Mouse (Mus musculus) inflammation-experienced regulatory T-cells, adult 6 months (primary cell): ENCODE data around the gene Stx8. TPM values are rescaled to one million over a fixed set of nuclear protein-coding genes. Genes with fewer than 3 reads are reported as not detected.
A peak's percentile ranks its signal among the peaks of the same experiment; 100 is the strongest.

ENCODE experiments used
- ATAC-seq: one replicate; pipeline ENCODE4 v1.8.0; 2017
- polyA plus RNA-seq, 3 experiments: library from polyadenylated mRNA; unstranded; fragments of 100-300 nt; shearing (Covaris generic); gene quantifications; one replicate each; pipeline ENCODE4 v1.2.1; 2017

Gene Stx8
- polyA plus RNA-seq, 3 experiments from 2014 or later: 59.6 to 76.8 (median 64.6) TPM

DNA sequence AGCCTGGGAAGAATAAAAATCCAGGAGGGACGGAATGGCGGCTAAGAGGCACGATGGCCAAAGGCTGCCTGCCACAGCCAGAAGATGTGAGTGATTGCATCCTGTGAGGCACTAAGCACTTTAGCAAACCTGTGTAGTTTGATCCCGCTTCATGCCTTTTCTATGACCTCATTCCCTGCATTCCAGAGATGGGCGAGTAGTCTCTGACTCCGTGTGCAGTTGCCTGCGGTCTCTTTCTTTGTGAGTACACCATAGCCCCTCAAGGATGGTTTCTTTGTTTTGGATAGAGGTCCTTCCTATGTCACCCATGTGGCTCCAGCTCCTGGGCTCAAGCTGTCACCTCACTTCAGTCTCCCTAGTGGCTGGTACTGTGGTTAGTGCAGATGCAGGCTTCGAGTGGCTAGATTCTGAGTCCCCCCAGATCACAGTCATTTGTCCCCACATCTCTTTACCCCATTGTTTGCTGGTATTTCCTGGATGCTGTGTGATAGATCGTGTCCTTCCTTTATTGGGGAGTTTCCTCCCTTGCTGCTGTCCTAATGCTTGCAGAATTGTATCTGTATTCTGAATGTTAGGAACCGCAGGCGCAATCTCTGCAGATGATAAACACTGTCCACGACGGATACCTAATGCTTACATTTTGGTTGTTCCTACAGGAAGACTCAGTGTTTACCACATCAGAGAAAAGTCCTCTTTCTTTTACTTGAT is 124.0 kb downstream of the Stx8 start:
- ATAC-seq: no peak

DNA sequence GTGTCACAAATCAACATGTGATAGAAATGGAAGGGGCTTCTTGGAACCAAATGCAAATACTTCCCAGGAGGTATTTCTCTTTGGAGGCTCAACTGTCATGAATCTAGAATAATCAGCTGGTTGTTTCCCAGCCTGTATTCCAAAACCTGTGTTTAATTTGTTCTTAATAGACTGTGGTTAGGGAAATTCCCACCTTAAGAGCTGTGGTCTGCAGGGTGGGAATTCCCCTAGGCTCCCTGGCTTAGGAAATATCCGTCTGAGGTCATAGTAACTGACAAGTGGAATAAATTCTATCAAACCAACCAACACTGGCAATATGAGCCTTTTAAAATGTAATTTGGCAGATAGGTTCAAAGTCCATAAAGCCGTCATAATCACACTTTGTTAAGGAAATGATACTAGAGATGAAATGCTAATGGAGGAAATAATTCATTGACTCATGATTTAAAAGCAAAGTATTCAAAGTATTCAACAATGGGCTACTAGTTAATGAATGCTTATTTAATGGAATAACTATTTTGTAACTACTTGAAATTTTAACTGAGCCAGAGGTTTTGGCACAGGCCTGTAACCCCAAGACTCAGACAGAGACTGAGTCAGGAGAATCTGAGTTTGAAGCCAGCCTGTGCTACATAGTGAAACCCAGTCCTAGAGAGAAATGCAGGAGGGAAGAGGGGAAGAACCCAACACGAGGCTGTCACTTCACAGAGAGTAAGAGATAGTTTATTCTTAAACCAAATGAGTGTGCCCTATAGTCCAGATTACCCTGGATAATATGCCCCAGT is 126.2 kb downstream of the Stx8 start:
- ATAC-seq: peak; percentile 77

DNA sequence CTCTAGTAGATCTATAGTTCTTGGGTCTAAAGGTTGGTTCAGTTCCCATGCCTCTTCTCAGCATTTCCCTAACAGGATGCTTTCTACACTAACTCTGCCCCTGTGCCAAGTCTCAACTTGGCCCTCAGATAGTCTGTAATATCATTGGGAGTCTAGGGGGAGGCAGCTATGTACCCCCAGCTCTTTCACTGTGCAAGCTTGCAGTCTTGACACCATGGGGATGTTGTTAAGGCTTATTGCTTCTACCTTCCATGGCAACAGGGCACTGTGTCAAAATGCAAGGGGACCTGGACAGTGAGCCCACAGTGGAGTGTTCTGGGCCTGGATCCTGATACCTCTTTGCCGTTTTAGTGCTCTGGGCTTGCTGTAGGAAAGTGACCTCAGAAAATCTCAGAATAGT is 135.6 kb downstream of the Stx8 start:
- no peak for ATAC-seq

DNA sequence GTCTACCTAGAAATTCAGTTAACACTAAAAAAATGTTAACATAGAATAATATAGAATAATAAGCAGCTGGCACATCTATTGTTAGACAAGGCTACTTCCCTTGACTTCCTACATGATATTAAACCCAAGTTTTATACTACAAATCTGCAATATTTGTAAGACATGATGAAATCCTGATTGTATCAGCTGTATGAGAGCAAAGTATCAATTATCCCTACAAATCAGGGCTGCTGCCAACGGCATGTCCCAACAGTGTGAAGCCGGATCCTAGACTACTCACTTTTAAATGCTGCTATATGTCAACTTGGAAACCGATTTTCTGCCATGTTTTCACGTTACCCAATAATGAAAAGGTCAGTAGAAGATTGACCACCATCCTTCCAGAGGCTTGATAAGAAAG is 137.5 kb downstream of the Stx8 start:
- no peak for ATAC-seq

DNA sequence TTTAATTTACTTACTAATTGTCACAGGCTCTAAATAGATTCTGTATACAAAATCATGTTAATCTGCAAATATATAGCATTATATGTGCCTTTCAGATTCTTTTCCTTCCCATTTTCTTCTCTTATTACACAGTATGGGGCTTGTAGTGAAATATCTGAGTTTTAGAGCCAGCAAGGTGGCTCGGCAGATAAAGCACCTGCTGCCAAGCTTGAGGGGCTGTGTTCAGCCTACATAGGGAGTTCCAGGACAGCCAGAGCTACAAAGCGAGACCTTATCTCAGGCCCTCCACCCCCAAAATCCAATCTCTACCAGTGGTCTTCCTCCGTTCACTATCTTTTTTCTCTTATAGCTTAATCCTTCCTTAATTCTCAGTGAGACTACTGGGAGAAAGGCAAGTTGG is 140.1 kb downstream of the Stx8 start:
- no peak for ATAC-seq

DNA sequence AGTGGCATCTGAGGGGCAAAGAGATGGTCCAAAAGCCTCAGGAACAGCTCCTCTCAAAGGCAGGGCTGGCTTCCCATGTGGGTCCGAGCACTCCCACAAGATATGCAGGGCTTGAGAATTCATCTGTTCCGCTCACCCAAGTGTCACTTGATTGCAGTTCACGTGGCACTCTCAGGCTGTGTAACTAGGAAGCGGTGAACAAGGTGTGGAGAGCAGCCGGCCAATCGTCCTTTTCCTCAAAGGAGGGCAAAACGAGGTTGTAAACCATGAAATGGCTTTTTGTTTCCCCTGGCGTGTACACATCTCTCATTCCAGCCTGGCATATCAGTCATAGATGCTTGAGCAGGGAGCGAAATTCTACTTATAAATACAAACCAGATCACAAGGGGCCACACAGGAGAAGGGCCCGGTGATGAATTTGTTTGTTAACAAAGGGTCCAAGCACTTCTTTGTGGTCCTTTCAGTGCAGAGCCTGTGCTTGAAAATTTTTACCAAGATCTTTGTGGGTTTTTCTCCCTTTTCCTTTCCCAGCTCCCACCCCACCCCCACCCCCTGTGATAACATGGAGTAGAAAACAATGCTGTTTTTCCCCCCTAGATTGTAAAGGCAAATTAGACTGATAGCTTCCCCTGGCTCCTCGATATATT is 147.6 kb downstream of the Stx8 start:
- no peak for ATAC-seq

DNA sequence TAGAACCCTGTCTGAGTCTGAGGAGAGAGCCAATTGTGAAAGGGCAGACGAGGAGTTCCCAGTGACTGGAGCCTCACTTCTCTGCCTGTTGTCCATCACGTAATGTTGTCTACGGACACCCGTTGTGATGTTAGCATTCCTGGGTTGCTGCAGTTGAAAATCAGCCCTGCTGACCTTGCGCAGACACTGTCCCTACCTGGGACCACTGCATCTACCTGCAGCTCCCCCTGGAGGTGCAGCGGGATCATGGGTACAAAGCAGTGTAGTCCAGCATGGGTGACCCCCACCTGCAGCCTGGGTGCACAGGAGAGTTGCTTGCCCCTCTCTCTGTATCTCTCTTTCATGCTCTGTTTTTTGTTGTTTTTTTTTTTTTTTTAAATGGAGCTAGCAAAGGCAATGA is 148.2 kb downstream of the Stx8 start:
- ATAC-seq: no peak

DNA sequence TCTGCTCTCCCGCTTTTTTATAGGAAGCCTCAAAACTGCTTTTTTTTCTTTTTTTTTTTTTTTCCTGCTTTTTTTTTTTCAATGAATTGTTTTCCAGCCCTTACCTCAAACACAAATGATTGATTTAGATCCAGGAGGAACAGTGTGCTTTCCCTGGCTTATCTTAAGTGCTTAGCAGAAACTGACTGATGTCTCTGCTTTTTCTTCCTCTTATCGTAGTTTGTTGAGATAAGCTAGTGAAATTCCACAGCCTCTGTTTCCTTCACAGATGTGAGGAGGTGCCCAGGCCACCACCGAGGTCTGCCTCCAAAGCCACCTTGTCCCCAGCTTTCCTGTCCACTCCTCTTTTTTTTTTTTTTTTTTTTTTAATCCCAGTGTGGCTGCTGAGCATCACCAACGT is 150.2 kb downstream of the Stx8 start:
- no peak for ATAC-seq

DNA sequence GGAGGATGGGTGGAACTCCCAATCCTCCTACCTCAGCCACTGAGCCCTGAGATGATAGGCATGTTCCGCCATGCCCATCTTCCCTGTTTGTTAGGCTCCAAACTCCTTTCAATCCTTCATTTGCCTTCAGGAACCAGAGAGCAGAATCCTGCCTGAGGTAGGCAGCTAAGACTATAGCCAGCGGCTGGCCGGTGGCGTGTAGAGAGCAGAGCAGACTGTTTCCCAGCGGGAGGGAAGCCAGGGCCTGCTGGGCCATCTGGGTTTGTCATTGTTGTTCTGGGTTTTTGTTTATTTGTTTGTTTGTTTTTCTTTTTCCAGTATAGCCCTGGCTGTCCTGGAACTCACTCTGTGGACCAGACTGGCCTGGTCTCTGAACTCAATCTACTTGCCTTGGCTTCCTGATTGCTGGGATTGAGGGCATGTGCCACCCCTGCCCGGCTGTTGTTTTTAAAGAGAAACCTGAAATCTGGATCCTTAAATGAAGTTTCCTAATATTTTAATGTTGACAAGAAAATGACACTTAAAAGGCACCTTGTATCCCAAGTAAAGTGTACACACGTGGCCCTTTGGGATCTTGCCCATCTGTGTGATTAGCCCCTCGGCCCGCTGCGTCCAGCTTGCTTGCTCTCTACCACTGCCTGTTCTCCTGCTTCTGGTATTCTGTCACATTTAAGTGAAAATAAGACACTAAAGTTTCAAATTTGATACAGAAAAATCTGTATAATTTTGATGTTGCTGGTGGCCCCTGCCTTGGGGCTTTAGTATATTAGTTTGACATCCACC is 152.1 kb downstream of the Stx8 start:
- ATAC-seq: no peak

DNA sequence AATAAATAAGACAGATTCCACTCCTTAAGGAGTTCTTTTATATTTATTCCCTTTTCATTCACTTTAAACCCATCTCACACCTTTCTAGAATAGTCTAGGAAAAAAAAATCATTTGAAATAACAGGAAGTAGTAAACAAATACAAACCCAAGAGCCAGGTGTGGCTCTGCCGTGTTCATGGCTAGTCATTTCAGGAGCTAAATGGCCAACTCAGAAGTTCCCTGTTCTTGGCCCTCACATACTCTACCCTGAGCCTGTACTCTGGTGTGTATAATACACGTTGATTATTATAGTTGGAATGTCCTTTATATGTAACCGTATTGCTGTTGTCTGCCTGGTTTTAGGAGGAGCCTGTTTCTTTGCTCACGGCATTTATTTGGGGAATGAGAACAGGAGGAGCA is 152.7 kb downstream of the Stx8 start:
- no peak for ATAC-seq

DNA sequence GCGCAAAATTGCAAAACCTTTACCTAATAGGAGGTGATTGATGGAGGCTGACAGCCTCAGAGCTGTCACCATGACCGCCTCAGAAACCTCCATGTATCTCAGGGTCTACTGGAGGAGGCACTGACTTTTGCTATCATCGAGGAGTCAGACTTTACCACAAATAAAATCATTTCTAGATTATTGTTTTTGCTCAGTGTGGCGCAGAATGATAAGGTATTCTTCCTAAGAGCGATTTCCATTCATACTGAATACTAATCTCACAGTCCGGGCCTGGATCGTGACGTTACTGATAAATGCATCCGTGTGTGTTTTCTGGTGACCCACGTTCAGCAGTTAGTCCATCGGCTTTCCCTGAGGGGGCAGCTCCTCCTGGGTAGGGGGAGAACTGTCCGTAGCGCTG is 153.1 kb downstream of the Stx8 start:
- ATAC-seq: no peak

DNA sequence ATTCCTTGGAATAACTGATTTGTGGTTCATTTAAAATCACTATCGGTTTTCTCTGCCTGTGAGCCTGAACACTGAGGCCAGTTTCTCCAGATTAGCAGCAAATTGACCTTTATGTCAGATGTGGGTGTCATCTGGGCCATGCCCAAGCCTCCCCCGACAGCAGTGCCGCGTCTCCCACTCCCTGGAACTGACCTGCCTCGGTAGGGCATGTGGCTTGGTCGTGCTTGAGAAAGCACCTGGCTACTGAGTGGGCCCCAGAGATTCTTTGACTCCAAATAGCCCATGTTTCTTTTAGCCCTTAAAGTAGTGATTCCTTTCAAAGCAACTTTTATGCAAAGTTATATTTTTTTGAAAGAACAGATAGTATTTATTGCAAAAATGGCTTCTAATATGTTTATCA is 155.3 kb downstream of the Stx8 start:
- no peak for ATAC-seq

DNA sequence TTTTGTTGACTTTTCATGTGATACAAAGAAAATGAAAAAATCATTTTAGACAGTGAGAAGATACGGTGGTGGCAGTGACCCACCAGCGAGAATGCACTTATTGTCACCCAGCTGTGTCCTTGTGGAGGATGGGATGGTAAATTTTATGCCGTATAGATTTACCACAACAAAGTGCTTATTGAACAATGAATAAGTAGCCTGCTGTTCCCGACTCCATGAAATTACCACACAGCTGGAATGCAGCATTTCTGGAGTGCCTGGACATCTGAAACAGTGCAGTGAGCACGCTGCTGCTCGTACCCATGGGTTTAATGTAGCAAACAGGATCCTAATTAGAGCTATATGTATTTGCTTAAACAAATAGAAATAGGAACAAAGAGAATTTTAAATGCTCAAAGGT is 155.7 kb downstream of the Stx8 start:
- ATAC-seq: no peak

DNA sequence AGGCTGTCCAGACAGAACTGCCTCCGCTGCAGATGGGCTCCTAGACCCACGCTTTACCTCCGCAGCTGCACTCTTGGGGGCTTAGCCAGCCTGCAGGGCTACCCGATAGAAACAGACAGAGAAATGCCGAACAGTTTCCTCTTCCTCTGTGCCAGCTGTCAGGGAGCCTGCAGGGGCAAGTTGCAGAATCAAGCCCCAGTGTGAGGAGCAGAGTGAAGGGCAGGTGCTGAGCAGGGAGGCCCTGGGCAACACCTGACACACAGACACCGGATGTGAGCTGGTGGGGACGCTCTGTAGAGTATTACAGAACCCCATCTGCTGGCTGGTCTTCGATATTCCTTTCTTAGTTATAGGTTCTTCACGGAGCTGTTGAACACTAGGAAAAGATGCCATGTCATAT is 160.1 kb downstream of the Stx8 start:
- ATAC-seq: no peak

DNA sequence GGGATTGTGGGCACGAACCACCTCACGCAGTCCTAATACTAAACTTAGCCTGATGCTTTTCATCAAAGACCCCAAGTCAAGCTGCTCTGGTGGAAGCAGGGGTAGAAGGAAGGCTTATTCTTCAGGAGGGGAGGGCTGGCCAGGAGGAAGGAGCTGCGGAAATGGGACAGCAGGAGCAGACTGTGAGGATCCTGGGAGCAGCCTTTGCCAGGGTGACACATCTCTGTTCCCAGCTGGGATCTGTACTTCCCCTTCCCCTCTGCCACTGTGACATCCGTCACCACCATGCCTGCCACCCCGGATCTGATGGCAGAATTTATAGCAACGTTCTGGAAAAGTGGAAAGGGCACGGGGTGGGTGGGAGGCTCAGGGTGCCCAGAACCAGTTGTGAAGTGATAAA is 168.5 kb downstream of the Stx8 start:
- no peak for ATAC-seq

DNA sequence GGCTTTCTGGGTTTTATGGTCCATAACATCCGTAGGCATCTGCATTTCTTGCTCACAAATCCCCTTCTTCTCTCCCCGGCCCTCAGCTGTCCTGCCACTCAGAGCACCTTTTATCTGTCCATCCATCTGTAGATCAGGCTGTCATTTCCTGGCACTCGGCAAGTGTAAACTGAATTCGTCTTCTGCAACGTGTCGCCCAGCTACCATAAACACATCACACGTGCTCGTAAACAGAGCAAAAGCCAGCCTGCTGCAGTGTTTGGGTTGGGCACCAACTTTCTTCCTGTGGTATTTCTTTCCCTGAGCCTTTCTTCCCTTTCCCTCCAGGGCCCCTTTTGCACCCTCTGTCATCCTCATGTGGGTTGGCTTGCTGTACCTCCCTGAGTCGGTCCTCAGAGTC is 169.4 kb downstream of the Stx8 start:
- no peak for ATAC-seq

DNA sequence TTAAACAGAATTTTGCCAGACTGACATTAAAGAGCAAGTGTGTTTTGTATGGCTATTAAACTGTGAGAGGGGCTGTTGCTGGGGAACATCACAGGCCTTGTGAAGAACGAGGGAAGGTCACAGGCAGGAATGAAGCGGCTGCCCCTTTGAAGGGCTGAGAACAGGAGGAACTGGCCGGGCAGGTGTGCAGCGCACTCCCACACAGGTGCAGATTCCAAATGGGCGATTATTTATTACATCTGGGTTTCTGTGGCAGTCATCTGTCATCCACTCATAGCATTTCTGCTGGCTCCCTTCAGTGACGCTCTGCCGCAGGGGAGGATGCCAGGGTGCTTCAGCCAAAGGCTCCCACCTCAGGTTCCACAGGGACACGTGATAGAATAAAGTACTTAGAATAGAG is 170.7 kb downstream of the Stx8 start:
- ATAC-seq: no peak

DNA sequence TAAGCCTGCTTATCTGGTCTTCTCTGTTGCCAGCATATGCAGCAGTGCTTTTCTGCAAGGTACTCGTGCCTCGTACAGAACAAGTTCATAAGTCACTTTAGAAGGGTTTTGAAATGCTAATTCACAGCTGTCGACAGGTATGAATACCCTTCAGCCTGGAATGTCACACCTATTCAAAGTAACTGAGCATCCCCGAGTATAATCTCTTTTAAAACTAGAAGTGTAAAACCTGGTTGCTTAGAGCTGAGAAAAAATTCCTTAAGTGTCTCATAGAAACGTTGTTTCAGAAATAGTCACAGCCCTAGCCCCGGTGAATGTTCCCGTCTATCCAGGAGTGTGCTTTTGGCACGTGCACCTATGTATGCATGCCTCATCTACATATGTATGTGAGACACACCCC is 176.3 kb downstream of the Stx8 start:
- ATAC-seq: no peak

DNA sequence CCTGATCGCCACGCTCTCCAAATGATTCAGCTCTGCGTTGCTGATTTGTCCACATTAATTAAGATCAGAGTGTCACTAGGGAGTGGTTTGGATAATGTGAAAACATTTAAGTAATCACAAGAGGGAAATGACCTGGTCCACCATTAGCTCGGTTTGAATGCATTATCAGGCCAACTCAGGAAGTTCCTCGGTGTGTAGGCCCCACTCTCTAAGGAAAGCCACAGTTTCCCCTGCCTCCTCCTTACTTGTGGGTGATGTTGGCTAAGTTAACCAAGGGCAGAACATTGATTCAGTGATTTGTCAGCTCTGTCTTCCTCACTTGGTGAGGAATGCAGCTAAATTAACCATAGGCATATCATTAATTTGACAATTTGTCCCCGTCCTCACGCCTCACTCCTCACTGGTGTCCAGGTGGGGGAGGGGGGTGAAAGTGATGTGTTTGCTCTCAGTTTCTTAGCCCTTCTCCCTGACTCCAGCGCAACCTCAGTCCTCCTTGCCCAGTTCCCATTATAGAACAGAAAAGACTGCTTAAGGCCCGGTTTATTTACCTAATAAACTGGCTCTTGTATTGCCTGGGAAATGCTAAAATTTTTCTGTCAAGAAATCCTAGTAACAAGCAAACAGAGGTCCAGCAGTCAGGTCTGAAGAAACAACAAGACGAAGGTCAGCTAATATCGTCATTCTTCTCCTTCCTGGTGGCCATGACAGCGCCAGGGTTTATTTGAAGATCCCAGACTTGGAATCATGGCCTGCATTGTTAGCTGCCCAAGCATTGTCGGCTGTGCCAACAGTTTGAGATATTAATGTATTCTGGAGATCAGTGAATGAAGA is 178.5 kb downstream of the Stx8 start:
- no peak for ATAC-seq

DNA sequence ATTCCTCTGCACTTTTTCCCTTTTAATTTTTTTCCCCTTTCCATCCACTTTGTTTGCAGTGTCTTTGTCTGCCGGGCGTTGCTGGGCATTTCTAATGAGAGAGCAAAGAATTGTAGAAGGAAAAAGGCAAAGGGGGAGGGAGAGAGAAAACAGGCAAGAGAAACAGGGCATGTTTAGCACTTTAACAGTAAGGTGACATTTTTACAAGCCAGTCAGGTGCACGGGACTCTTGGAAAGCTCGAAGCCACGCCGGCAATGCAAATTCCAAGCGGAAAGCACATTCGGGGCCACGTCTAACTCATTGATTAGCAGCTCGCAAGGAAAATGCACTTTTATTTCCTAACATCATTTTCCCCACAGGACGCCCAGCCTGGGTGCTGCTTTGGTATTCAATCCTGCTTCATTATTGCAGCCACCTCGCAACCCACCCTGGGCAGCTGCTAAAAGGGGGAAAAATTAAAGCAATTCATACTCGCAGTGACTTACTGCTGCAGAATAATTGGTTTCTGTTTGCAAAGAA is 179.1 kb downstream of the Stx8 start:
- no peak for ATAC-seq

DNA sequence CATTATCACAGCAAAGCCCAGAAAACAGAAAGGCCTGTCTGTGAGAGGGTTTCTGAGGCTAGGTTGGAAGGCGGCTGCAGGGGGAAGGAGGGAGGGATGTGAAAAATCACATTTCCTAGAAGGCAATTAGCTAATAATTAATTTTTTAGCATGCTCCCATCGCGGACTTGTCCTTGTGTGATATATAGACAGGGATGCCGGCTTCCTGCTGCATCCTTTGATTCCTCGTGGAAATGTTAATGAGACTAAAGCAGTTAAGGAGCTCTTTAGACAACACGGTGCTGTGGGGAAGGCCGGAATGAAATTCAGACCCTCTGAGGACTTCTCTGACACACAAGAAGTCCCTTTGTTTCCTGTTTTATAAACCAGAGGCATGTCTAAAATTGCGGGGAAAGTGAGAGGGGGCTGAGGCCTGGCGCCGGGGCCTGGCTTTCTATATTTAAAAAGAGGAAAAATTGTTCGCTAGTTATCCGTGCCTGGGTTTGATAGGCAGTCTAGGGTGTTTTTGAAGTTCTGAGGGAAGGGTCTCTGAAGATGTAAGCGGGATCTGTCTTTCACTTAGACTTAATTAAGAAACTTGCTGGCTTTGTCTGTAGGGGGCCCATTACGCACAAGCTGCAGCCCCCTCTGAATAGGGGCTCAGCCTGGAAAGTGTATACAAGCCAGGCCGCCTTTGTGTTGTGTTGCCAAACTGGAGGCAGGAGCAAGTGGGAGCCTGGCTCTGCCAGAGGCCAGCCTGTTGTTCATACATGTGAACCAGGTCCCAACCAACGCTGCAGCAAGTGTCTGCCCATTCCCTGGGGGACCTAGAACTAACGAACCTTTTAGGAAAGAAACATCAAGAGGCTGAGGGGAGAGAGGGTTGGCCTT is 179.8 kb downstream of the Stx8 start:
- ATAC-seq: no peak
